Mouse (Mus musculus): Measurements from ENCODE around the gene Cog6.

Cog6 gene

GRCm38 (mm10) chr3:52960951-52961350, 56.1 kb downstream of the Cog6 start:
- DNase-seq: no peak

DNA sequence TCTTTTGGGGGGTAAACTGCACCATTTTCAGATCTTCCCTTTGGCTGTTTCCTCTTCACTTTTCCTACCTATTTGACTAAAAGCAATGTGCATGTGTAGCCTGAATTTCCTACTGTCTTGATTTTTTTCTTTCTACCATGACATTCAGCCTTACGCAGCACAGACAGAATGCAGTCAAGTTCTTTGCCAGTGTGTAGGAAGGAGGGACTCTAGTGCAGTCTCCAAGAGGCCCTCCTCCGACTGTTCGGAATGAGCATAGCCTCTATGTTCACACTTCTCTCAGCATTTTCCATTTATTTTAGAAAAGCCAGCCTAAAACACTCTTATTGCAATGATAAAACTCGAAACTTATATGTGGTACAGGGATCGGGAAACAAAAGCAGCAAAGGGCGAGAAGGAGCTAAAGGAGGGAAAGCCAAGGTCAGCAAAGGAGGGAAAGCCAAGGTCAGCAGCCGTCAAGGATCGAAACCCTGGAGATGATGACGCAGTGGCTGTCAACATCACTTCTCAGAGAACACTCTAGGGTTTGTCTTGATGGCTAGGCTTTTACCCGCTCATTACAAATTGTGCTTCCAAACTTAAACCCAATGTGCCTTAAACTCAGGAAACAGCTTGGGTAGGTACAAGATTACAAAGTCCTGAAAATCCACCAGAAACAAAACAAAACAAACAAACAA, 58.5 kb downstream of the Cog6 start:
- DNase-seq: no peak

DNA sequence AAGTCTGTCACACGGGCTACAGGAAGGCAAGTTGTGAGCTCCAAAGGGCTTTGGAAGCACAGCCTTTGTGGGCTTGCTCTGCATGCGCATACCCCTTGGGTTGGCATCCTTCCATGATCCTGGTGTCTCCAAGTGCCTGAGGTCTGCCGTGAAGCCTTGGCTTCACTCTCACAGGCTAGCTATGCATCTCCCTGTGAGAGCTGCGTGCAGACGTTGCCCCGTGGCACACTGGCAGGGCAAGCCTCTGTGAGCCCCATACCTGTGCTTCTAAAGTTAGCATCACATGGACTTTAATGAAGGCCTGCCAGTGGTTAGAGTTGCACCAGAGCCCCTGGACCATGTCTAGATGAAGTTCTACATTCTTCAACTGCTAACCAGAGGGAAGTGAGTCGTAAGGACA, 59.2 kb downstream of the Cog6 start:
- DNase-seq: no peak

DNA sequence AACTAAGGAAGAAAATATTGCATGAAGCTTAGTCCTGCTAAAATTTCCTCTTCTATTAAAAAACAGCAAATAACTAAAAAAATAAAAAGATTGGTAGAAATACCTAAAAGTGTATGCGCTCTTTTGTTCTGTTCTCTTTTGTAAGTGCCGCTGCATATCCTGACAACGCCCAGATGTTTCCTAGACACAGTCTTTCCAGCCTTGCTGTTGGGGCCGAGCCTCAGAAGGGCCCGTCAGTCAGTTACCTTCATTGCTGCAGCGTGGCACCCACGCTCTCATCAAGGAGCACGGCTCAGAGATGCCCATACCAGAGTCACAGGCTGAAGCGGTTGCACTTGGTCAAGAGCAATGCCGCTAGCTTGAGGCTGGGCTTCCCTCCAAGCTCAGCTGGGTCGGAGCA, 60.8 kb downstream of the Cog6 start:
- DNase-seq: no peak

- no peak for DNase-seq
These were observed 61.5 kb downstream of the Cog6 start for GRCm38 (mm10) chr3:52955481-52956019.

- no peak for DNase-seq
These were observed 62.4 kb downstream of the Cog6 start for GRCm38 (mm10) chr3:52954656-52955055.

DNA sequence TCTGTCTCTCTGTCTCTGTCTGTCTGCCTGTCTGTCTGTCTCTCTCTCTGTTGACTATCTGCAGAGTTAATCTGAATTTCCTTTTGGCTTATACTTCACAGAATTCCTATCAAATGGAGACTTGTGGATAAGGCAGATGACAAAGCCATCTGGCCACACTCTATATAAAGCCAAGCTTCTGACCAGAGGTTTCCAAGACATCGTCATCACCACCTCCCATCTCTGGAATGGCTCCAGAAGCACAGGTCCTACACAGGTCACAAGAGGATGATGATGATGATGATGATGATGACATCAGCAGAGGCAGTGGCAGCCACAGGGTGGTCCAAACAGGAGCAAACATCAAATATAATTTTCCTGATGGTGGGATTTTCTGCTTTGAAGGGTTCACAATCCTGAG, 63.2 kb downstream of the Cog6 start:
- DNase-seq: no peak

- DNase-seq: no peak
These were observed 68.2 kb downstream of the Cog6 start for GRCm38 (mm10) chr3:52948824-52949223.

DNA sequence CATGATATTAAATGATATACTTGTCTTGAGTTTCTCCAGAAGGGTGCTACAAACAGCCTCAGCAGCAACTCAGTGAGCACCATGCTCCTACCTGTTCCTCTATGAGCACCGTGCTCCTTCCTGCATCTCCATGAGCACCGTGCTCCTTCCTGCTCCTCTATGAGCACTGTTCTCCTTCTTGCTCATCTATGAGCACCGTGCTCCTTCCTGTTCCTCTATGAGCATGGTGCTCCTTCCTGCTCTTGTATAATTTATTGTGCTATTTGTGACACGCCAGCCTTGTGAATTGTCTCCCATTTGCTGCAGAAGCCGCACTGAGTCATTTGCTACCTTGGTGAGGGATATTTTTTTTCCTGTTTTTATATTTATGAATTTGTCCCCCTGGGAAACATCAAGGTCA, 69.6 kb downstream of the Cog6 start:
- no peak for DNase-seq

- DNase-seq: peak; percentile 23
These were observed 76.1 kb downstream of the Cog6 start for GRCm38 (mm10) chr3:52940832-52941468.

DNA sequence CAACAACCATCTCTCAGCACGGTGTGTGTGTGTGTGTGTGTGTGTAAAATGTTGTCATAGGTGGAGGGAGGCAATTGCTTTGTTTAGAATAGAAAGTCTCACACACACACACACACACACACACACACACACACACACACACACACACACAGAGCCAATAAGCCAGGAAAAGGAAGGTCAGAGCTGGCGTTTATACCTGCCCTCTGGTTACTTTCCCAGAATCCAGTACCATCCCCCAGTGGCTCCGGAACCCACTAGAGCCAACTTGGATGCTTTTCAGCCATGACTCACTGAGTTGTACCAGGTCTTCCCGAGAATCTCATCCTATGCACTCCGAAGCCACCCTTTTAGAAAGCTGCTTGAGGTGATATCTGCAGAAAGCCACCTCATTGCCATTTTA, 78.6 kb downstream of the Cog6 start:
- no peak for DNase-seq

DNA sequence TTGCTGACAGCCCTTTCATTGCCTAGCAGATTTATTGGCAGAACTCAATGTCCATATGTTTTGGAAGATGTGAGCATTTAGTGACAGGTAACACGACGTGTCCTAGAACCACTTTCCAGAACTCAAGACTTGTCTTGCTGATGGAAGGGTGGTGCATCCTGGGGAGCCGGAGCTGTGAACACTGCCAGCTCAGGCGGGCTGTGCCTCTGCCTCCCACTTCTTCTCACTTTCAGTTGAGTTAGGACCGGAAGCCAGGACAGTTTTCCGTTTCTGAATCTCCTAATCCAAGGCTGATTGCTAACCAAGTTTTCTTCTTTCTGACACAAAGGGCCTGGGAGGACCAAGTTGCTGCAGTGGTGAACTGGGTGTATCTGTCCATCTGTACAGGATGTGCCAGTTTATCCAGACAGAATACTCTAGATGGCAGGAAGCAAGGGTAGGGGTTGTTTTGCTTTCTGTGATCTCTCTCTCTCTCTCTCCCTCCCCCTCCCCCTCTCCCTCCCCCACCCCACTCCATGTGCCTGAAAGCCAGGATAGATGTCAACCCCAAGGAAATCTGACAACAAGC, 79.2 kb downstream of the Cog6 start:
- no peak for DNase-seq

- DNase-seq: no peak
These were observed 85.1 kb downstream of the Cog6 start for GRCm38 (mm10) chr3:52931956-52932355.
